Mouse (Mus musculus): ENCODE data around the gene Nr1d2. TPM values are rescaled to one million over a fixed set of nuclear protein-coding genes. Genes with fewer than 3 reads are reported as not detected.
"Not testable (repeated sequence)": the region's sequence is repeated elsewhere in the genome, so short reads cannot be mapped to it uniquely, and the experiment has no call there.

The Nr1d2 gene
- total and polyA plus RNA-seq, 2 experiments, result 6.9 to 101 TPM

GRCm38 (mm10) chr14:18237381-18237780 lies 1.5 kb downstream of the Nr1d2 start:
- WGBS, result 34% methylated on average over 4 of the region's 4 CpGs
- Histone ChIP-seq H3K27ac (replicated peaks; ENCODE audit: insufficient read depth, low read depth, low read length) (peak overlapping the region; percentile 60), H3K4me3 (ENCODE audit: insufficient read depth, low read depth, low read length) (peak overlapping the region; percentile 88; the same call in 1 of the 2 replicates), H3K36me3 (ENCODE audit: control insufficient read depth, insufficient read depth, low read length) (no peaks in the 10 kb centered on the region; the same call in 1 of the 2 replicates), H3K79me2 (ENCODE audit: control insufficient read depth, insufficient read depth, low read length) (peaks cover 22% of the 10 kb centered on the region; the same call in 1 of the 2 replicates), H3K27me3 (ENCODE audit: control insufficient read depth, insufficient read depth, low read length) (no peaks in the 10 kb centered on the region), H3K4me1 (ENCODE audit: control insufficient read depth, insufficient read depth, low read length) (peaks cover 25% of the 10 kb centered on the region), H3K9ac (ENCODE audit: low read depth, low read length) (peak overlapping the region; percentile 19; the same call in 1 of the 2 replicates)
- TF ChIP-seq POLR2A (IDR thresholded peaks at IDR 0.05; ENCODE audit: extremely low read depth, insufficient read depth, low read length) (no peak), CTCF (IDR thresholded peaks at IDR 0.05; ENCODE audit: low read depth, low read length) (no peak)
- no peak for DNase-seq (ENCODE audit: extremely low read depth, low read depth, low spot score)

GRCm38 (mm10) chr14:18236496-18237235 lies 2.3 kb downstream of the Nr1d2 start:
- not testable (repeated sequence) for H3K4me3 ChIP-seq (ENCODE audit: insufficient read depth, low read depth, low read length); H3K27me3 ChIP-seq (ENCODE audit: control insufficient read depth, insufficient read depth, low read length); H3K9ac ChIP-seq (ENCODE audit: low read depth, low read length); H3K36me3 ChIP-seq (ENCODE audit: control insufficient read depth, insufficient read depth, low read length)
- DNase-seq (ENCODE audit: extremely low read depth, low read depth, low spot score), result peak; percentile 94
- peaks cover 28% of the 10 kb centered on the region for H3K4me1 ChIP-seq (ENCODE audit: control insufficient read depth, insufficient read depth, low read length)
- H3K79me2 ChIP-seq (ENCODE audit: control insufficient read depth, insufficient read depth, low read length), result peaks cover 26% of the 10 kb centered on the region; the same call in 1 of the 2 replicates
- WGBS, result 21% methylated on average over 2 of the region's 2 CpGs
- peak overlapping the region; percentile 42 for H3K27ac ChIP-seq (replicated peaks; ENCODE audit: insufficient read depth, low read depth, low read length)

GRCm38 (mm10) chr14:18233981-18234960 lies 4.7 kb downstream of the Nr1d2 start:
- Histone ChIP-seq H3K27me3 (ENCODE audit: control insufficient read depth, insufficient read depth, low read length) (no peaks in the 10 kb centered on the region), H3K36me3 (ENCODE audit: control insufficient read depth, insufficient read depth, low read length) (no peaks in the 10 kb centered on the region; the same call in 1 of the 2 replicates), H3K4me3 (ENCODE audit: insufficient read depth, low read depth, low read length) (no peak overlapping the region), H3K9ac (ENCODE audit: low read depth, low read length) (peak overlapping the region; percentile 35), H3K4me1 (ENCODE audit: control insufficient read depth, insufficient read depth, low read length) (peaks cover 28% of the 10 kb centered on the region), H3K27ac (replicated peaks; ENCODE audit: insufficient read depth, low read depth, low read length) (peak overlapping the region; percentile 83), H3K79me2 (ENCODE audit: control insufficient read depth, insufficient read depth, low read length) (peaks cover 32% of the 10 kb centered on the region; the same call in 1 of the 2 replicates)
- 29% methylated on average over 5 of the region's 5 CpGs for WGBS
- peak; percentile 75 for DNase-seq (ENCODE audit: extremely low read depth, low read depth, low spot score)
- TF ChIP-seq CTCF (IDR thresholded peaks at IDR 0.05; ENCODE audit: low read depth, low read length) (no peak), POLR2A (IDR thresholded peaks at IDR 0.05; ENCODE audit: extremely low read depth, insufficient read depth, low read length) (no peak)

GRCm38 (mm10) chr14:18233076-18233475 lies 5.9 kb downstream of the Nr1d2 start:
- peaks cover 40% of the 10 kb centered on the region for H3K79me2 ChIP-seq (ENCODE audit: control insufficient read depth, insufficient read depth, low read length)
- peaks cover 28% of the 10 kb centered on the region for H3K4me1 ChIP-seq (ENCODE audit: control insufficient read depth, insufficient read depth, low read length)
- H3K4me3 ChIP-seq (ENCODE audit: insufficient read depth, low read depth, low read length), result no peak overlapping the region
- H3K9ac ChIP-seq (ENCODE audit: low read depth, low read length), result no peak overlapping the region
- no peaks in the 10 kb centered on the region for H3K27me3 ChIP-seq (ENCODE audit: control insufficient read depth, insufficient read depth, low read length)
- WGBS, result 80% methylated on average over 2 of the region's 2 CpGs
- DNase-seq (ENCODE audit: extremely low read depth, low read depth, low spot score), result peak; percentile 32
- no peak for TF ChIP-seq POLR2A (IDR thresholded peaks at IDR 0.05; ENCODE audit: extremely low read depth, insufficient read depth, low read length)
- no peak for TF ChIP-seq CTCF (IDR thresholded peaks at IDR 0.05; ENCODE audit: low read depth, low read length)
- H3K27ac ChIP-seq (replicated peaks; ENCODE audit: insufficient read depth, low read depth, low read length), result no peak overlapping the region
- H3K36me3 ChIP-seq (ENCODE audit: control insufficient read depth, insufficient read depth, low read length), result peaks cover 3% of the 10 kb centered on the region; the same call in 1 of the 2 replicates

- peaks cover 42% of the 10 kb centered on the region for H3K79me2 ChIP-seq (ENCODE audit: control insufficient read depth, insufficient read depth, low read length)
- DNase-seq (ENCODE audit: extremely low read depth, low read depth, low spot score), result peak; percentile 55
- H3K4me3 ChIP-seq (ENCODE audit: insufficient read depth, low read depth, low read length); H3K27me3 ChIP-seq (ENCODE audit: control insufficient read depth, insufficient read depth, low read length); H3K27ac ChIP-seq (replicated peaks; ENCODE audit: insufficient read depth, low read depth, low read length); H3K36me3 ChIP-seq (ENCODE audit: control insufficient read depth, insufficient read depth, low read length); H3K9ac ChIP-seq (ENCODE audit: low read depth, low read length): not testable (repeated sequence)
- peaks cover 27% of the 10 kb centered on the region for H3K4me1 ChIP-seq (ENCODE audit: control insufficient read depth, insufficient read depth, low read length)
- 65% methylated on average over 8 of the region's 8 CpGs for WGBS
Measured at GRCm38 (mm10) chr14:18231866-18232265, 7.1 kb downstream of the Nr1d2 start.

GRCm38 (mm10) chr14:18229751-18230150 lies 9.2 kb downstream of the Nr1d2 start:
- H3K79me2 ChIP-seq (ENCODE audit: control insufficient read depth, insufficient read depth, low read length), result peaks cover 39% of the 10 kb centered on the region
- peak; percentile 62 for DNase-seq (ENCODE audit: extremely low read depth, low read depth, low spot score)
- not testable (repeated sequence) for H3K36me3 ChIP-seq (ENCODE audit: control insufficient read depth, insufficient read depth, low read length); H3K9ac ChIP-seq (ENCODE audit: low read depth, low read length); H3K27ac ChIP-seq (replicated peaks; ENCODE audit: insufficient read depth, low read depth, low read length); H3K4me3 ChIP-seq (ENCODE audit: insufficient read depth, low read depth, low read length); H3K27me3 ChIP-seq (ENCODE audit: control insufficient read depth, insufficient read depth, low read length)
- H3K4me1 ChIP-seq (ENCODE audit: control insufficient read depth, insufficient read depth, low read length), result peaks cover 18% of the 10 kb centered on the region
- 75% methylated on average over 10 of the region's 10 CpGs for WGBS

- not testable (repeated sequence) for H3K9ac ChIP-seq (ENCODE audit: low read depth, low read length); H3K36me3 ChIP-seq (ENCODE audit: control insufficient read depth, insufficient read depth, low read length); DNase-seq (ENCODE audit: extremely low read depth, low read depth, low spot score); H3K27me3 ChIP-seq (ENCODE audit: control insufficient read depth, insufficient read depth, low read length); H3K4me1 ChIP-seq (ENCODE audit: control insufficient read depth, insufficient read depth, low read length); H3K4me3 ChIP-seq (ENCODE audit: insufficient read depth, low read depth, low read length); H3K27ac ChIP-seq (replicated peaks; ENCODE audit: insufficient read depth, low read depth, low read length)
- 73% methylated on average over 11 of the region's 11 CpGs for WGBS
- H3K79me2 ChIP-seq (ENCODE audit: control insufficient read depth, insufficient read depth, low read length), result peaks cover 41% of the 10 kb centered on the region
Measured at GRCm38 (mm10) chr14:18226181-18226580, 12.7 kb downstream of the Nr1d2 start.

GRCm38 (mm10) chr14:18225431-18225830 lies 13.5 kb downstream of the Nr1d2 start:
- H3K4me1 ChIP-seq (ENCODE audit: control insufficient read depth, insufficient read depth, low read length); DNase-seq (ENCODE audit: extremely low read depth, low read depth, low spot score); H3K36me3 ChIP-seq (ENCODE audit: control insufficient read depth, insufficient read depth, low read length); H3K27ac ChIP-seq (replicated peaks; ENCODE audit: insufficient read depth, low read depth, low read length); H3K4me3 ChIP-seq (ENCODE audit: insufficient read depth, low read depth, low read length); H3K9ac ChIP-seq (ENCODE audit: low read depth, low read length); H3K27me3 ChIP-seq (ENCODE audit: control insufficient read depth, insufficient read depth, low read length): not testable (repeated sequence)
- H3K79me2 ChIP-seq (ENCODE audit: control insufficient read depth, insufficient read depth, low read length), result peaks cover 35% of the 10 kb centered on the region
- WGBS, result 97% methylated on average over 11 of the region's 11 CpGs

All from liver, adult 2 months (tissue).